Mouse (Mus musculus) thymus, adult 2 months (tissue): ENCODE results near the gene Tmem14a.

Experiments used
- CTCF ChIP-seq: fragments of 200-500 bp; IDR thresholded peaks from 2 replicates; pipeline ENCODE4 v1.5.1; 2012; ENCODE audit warnings: mild to moderate bottlenecking, control low read depth, low read length, moderate library complexity, borderline replicate concordance; ENCODE audit not compliant: control insufficient read depth, poor library complexity, insufficient read depth; ENCODE audit errors: extremely low read depth
- POLR2A ChIP-seq: fragments of 200-500 bp; IDR thresholded peaks from 2 replicates; pipeline ENCODE4 v1.6.1; 2012; ENCODE audit warnings: mild to moderate bottlenecking, low read length, control low read depth, moderate library complexity; ENCODE audit not compliant: control insufficient read depth, poor library complexity, insufficient read depth; ENCODE audit errors: extremely low read depth

GRCm38 (mm10) chr1:21272056-21272431 lies 53.7 kb downstream of the Tmem14a start:
- TF ChIP-seq POLR2A (no peak), CTCF (no peak)
